Mouse (Mus musculus) ovary, postnatal 10 days (tissue): ENCODE measurements around the gene Cers1.
A peak's percentile ranks its signal among the peaks of the same experiment; 100 is the strongest.

Experiments
- DNase-seq: peaks from one replicate; pipeline ENCODE4 v3.0.0; 2022; ENCODE audit warnings: low spot score

Gene Cers1

GRCm38 (mm10) chr8:70315624-70316510 lies at the start of gene Cers1:
Cers1 (plus strand) TSS chr8:70315775.
- no peak for DNase-seq

DNA sequence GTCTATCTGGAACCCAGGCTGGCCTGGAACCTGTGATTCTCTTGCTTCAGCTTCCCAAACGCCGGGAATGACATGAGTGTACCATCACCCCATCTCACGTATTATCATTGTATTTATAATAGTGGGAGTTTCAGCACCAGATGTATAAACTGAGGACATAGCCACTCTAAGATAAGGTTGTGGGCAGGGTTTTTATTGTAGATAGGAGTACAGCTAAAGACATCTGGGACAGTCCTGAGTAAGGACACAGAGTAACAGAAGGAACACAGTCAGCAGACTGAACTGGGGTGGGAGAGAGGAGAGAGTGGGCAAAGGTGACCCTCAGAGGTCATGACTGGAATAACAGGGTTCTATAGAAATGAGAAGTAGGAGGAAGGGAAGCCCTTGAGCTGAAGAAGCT lies 47.9 kb upstream of the Cers1 start:
- DNase-seq: no peak

GRCm38 (mm10) chr8:70268311-70268710 lies 47.3 kb upstream of the Cers1 start:
- no peak for DNase-seq

DNA sequence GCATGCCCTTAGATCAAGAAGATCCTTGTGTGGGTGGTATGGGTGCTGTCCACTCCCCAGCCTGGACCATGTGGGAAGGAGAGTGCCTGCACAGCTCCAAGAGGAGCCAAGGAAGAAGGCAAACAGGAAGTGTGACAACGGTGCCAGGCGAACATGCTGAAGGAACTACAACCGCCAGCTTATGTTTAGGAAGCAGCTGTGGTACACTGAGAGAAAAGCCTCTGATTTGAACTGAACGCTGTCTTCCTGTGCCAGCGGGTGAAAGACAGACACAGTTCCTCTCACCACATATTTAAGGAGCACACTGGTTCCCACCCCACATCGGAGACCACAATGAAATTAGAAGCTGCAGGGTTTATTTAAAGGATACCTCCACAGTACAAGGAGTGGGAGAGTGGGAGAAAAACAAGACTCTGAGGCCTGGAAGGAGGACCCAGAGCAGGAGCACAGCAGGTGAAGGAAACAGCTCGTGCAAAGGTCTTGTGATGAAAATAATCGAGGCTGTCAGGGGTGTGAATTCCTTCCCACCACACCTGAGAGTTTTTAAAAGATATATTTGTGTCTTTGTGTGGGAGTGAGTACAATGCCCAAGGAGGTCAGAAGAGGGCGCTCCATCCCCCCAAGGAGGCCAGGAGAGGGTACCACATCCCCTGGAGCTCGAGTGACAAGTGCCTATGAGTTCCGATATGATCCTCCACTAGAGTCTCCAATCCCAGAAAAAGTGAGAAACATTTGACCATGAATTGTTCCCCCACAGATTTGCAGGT lies 46.6 kb upstream of the Cers1 start:
- no peak for DNase-seq

DNA sequence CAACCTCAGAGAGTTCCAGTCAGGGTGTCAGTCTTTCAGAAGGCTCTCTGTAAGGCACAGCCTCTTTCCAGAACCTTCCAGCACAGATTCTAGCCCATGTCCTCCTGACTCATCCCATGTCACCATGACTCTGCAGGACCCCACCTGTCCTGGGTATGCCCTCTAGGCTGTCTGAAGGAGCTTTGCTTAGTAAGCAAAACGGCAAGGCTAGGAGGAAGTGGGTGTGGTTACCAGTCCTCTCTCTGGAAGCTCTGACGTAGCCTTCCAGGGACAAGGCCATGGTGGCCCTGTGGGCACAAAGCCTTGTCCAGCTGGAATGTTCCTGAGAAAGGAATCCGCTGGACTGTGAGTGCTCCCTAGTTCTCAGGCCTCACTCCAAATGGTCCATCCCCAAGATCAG lies 42.6 kb upstream of the Cers1 start:
- no peak for DNase-seq

GRCm38 (mm10) chr8:70274350-70274749 lies 41.2 kb upstream of the Cers1 start:
- no peak for DNase-seq

DNA sequence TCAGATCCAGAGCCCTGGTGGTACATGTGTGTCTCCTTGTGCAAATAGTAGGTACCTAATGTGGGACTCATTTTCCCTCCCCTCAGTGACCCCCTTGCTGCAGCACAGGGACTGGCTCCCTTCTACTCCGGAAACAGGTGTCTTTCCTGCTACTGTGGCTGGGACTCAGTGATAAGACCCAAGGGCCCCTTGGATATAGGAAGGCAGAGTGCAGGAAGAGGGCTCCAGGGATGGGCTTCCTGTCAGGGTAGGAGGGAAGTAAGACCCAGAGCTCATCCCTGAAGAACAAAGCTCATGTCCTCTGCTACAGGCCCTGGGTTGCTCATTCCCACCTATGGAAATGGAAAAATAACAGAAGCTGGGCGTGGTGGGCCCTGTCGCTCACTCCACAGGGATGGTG lies 39.1 kb upstream of the Cers1 start:
- no peak for DNase-seq

- no peak for DNase-seq
Measured at GRCm38 (mm10) chr8:70278175-70278574, 37.4 kb upstream of the Cers1 start.

DNA sequence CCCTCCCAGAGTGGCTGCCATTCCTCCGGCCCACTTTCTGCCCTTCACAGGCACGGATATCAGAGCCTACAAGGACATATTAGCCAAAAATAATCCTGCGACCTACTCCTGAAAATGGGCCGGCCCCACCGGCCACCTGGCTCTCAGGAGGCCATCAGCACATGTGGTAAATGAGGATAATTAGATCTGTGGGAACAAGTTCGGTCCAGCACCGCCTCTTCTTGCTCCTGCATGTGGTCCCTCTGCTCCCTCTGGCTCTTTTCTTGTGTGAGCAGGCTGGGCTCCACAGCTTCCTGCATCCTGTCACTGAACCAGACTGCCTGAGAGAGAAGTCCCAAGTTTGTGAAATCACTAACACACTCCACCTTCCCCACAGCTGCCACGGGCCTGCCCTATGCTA lies 36.3 kb upstream of the Cers1 start:
- no peak for DNase-seq

DNA sequence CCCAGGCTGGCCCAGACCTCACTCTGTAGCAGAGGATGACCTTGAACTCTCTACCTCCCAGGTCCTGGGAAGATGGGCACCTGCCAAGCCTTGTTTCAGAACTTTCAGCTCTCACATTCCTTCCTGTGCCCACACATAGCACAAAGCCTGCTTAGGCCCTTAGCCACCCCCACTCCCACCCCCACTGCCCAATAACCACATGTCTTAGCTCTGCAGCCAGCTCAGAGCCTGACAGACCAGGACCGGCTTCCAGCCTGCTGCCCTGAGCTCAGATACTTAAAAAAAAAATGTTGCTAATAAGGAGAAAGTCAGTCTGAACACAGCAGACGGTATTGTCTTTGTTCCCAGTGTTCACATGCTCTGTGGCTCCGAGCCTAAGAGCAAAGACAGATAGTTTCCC lies 34.6 kb upstream of the Cers1 start:
- DNase-seq: no peak

GRCm38 (mm10) chr8:70282603-70283135 lies 32.9 kb upstream of the Cers1 start, which contains the start of gene Homer3:
Homer3 (plus strand) TSS chr8:70282827.
- peak; percentile 87 for DNase-seq

DNA sequence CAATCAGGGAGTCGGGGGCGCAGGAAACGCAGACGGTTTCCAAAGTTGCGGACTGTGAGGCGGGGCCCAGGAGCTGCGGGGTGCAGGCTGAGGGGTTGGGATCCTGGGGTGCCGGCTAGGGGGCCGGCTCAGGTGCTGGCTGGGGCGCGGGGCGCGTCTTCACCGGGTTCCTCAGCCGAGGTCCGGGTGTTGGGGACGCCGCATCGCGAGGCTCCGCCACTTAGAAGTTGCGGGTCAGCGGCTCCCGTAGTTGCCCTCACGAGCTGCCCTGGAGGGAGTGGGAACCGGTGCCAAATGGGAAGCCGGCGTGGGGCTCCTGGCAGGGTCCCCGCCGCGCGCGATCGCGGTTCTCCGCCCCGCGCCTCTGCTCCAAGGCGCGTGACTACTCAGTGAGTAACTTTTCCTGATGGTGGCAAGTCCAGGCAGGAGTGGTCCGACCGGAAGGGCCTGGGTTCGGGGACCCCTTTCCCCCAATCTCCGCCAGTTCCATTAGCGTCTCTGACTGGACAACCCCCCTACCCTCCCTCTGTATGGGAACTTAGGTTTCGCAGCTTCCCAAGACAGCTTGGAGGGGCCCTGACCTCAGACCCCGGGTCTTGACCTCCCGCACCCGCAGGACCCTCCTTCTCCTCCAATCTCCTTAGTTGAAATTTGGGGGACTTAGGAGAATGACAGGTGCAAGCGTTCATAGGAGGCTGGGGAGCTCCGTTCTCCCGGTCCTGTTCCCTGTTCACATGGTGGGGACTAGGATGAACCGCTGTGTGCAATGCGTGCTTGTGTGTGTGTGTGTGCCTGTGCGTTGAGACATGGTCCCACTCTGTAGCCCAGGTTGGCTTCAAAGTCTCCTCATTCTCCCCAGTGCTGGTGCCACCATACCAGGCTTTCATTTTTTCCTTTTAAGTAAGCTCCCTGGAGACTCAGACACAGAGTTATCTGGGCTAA lies 32.2 kb upstream of the Cers1 start:
- no peak for DNase-seq

GRCm38 (mm10) chr8:70284421-70284820 lies 31.2 kb upstream of the Cers1 start:
- no peak for DNase-seq

DNA sequence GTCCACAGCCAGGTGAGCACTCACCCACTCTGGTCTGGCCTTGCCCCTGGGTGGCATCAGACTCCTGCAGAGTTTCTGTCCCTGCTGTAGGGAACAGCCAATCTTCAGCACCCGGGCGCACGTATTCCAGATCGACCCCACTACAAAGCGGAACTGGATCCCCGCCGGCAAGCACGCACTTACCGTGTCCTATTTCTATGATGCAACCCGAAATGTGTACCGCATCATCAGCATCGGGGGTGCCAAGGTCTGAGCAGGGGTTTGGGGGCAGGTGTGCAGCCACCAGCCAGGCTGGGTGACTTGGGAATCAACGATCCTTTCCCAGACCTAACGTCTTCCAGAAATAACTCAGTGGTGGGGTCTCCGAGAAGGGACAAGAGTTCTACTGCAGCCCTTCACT lies 30.3 kb upstream of the Cers1 start:
- DNase-seq: no peak

DNA sequence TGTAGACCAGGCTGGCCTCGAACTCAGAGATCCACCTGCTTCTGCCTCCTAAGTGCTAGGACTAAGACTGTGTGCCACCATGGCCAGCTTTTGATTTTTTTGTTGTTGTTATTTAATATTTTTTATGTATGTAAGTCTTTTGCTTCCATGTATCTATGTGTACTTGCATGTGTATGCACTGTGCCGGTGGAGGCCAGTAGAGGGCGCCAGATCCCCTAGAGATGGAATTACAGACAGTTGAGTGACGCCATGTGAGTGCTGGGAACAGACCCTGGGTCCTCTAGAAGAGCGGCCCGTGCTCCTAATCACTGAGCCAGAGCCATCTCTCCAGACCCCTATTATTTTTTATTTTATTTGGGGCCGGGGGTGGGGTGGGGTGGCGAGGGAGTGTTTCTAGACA lies 28.8 kb upstream of the Cers1 start:
- no peak for DNase-seq

DNA sequence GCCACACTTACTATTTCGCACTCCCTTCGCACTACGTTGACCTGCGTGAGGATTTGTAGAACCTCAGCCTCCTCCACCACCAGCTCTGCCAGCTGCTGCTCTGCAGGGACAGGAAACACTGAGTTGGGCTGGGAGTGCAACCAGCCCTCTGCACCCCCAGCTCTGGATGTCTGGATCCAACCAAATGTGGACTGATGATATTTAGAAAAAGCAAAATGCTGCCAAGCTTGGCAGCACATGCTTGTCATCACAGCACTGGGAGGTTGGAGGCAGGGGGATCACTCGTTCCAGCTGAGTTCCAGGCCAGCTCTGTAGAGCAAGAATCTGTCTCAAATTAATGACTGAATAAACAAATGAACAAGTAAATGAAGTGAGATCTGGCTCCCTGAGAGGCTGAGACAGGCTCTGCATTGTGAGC lies 21.6 kb upstream of the Cers1 start:
- DNase-seq: no peak

DNA sequence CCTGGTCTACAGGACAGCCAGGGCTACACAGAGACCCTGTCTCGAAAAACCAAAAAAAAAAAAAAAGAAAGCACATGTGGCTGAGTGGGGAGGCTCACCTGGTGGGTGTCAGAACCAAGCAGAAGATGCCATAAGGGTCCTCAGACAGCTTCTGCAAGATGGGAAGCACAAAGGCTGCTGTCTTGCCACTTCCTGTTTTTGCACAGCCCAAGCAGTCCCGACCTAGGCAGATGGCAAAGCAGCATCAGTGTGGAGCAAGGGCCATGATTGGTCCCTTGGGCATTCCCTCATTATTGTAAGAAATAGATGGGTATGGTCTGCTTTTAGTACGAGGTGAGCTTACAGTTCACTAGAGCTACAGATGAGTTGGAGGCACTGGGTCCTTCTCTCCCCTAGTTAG lies 14.7 kb upstream of the Cers1 start:
- no peak for DNase-seq

DNA sequence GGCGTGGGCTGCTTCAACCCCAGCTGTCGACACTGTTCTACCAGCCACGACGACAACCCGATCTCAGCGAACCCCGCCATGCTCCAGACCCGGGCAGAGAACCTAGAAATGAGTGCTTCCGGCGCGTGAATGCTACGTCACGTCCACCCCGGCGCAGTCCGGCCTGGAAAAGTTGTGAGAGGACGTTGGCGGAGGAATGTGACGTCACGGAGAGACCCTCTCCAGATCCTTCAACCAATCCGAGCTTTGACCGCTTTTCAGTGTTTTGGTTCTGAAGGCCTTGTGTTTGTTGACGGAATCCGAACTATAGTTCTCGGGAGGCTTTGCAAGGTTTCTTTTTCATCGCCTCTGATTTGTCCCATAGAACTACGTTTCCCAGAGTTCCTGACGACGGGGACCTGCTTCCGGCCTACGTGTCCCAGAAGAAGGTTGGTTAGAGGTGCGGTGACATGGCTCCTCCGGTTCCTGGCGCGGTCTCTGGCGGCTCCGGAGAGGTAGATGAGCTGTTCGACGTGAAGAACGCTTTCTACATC lies 13.2 kb upstream of the Cers1 start, which contains the start of the genes Ddx49 and Cope:
Ddx49 (minus strand) TSS at position 132 of the 533 bp plus-strand sequence.
Cope (plus strand) TSS at position 161 of the 533 bp plus-strand sequence.
- peak; percentile 89 for DNase-seq

DNA sequence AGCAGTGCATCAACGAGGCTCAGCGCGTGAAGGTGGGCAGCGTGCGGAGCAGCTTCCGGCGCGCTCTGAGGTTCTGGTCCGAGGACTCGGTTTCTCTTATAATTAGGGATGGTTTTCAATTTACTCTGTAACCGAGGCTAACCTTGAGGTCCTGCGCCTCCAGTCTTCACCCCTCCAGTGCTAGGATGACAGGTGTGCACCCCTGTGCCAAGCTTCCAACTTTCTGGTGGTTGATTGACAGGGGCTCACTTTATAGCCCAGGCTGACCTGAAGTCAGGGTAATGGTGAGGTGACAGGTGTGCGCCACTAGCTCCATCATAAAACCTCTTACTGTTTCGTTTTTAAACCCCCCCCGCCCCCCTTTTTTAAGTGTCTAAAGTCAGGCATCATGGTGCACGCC lies 12.7 kb upstream of the Cers1 start:
- DNase-seq: no peak

DNA sequence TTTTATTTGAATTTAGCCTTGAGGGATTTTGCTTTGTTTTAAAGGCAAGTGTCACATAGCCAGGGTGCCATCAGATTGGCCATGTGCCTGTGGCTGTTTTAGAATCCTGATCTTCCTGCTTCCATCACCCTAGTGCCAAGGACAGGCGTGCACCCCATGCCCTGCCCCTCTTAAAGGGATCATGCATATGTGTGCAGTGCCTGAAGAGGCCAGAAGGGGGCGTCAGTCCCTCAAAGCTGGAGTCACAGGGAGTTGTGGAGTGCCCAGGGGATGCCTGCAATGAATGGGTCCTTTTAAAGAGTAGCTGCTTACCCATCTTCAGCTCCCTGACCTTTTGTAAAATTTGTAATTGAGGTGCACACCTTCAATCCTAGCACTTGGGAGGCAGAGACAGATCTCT lies 6.3 kb upstream of the Cers1 start:
- no peak for DNase-seq

GRCm38 (mm10) chr8:70313399-70313798 lies 2.2 kb upstream of the Cers1 start:
- DNase-seq: no peak
